Mouse (Mus musculus) heart, postnatal 0 days (tissue): Measurements from ENCODE around the gene Aqp5. TPM values are rescaled to one million over a fixed set of nuclear protein-coding genes. Genes with fewer than 3 reads are reported as not detected.

ENCODE experiments used
- ATAC-seq: fragments of 200-750 bp; cut with Nextera tagmentation; 2 replicates; pipeline ENCODE4 v1.8.0; 2017; ENCODE audit warnings: low read depth, moderate number of reproducible peaks, moderate library complexity; ENCODE audit not compliant: insufficient read depth
- DNase-seq: peaks from one replicate; pipeline ENCODE4 v3.0.0-alpha.2; 2016; ENCODE audit warnings: low spot score
- H3K27ac ChIP-seq: fragments of 300-500 bp; sonication (generic); 2 replicates; pipeline ENCODE4 v1.5.1; 2014; ENCODE audit warnings: low read depth, mild to moderate bottlenecking
- H3K27me3 ChIP-seq: fragments of 300-500 bp; sonication (generic); 2 replicates; pipeline ENCODE4 v1.6.1; 2014; ENCODE audit warnings: low read length, mixed read lengths; ENCODE audit not compliant: control insufficient read depth, insufficient read depth
- H3K36me3 ChIP-seq: fragments of 300-500 bp; sonication (generic); replicated peaks from 2 replicates; pipeline ENCODE4 v1.6.1; 2014; ENCODE audit warnings: low read length, mixed read lengths; ENCODE audit not compliant: control insufficient read depth, insufficient read depth
- H3K4me1 ChIP-seq: fragments of 300-500 bp; sonication (generic); 2 replicates; pipeline ENCODE4 v1.6.1; 2014; ENCODE audit warnings: antibody characterized with exemption; ENCODE audit not compliant: control insufficient read depth, insufficient read depth
- H3K4me2 ChIP-seq: fragments of 300-500 bp; sonication (generic); 2 replicates; pipeline ENCODE4 v1.6.1; 2014; ENCODE audit warnings: low read depth, mild to moderate bottlenecking, low read length, moderate library complexity
- H3K4me3 ChIP-seq: fragments of 300-500 bp; sonication (generic); 2 replicates; pipeline ENCODE4 v1.5.1; 2014; ENCODE audit warnings: low read depth, low read length
- H3K9ac ChIP-seq: fragments of 300-500 bp; sonication (generic); replicated peaks from 2 replicates; pipeline ENCODE4 v1.6.1; 2014; ENCODE audit warnings: low read depth, low read length, mixed read lengths
- H3K9me3 ChIP-seq: fragments of 300-500 bp; sonication (generic); replicated peaks from 2 replicates; pipeline ENCODE4 v1.6.1; 2016; ENCODE audit warnings: low read length; ENCODE audit not compliant: control insufficient read depth
- CTCF ChIP-seq: IDR thresholded peaks from 2 replicates; pipeline ENCODE4 v1.5.1; 2016; ENCODE audit warnings: antibody characterized with exemption, control low read depth, low read depth
- EP300 ChIP-seq: IDR thresholded peaks from 2 replicates; pipeline ENCODE4 v1.6.1; 2016; ENCODE audit warnings: antibody characterized with exemption, low read depth
- WGBS: fragments of 180-500 bp; shearing (Covaris S2); extraction: QIAGEN DNeasy Blood & Tissue Kit; methylation state at CpG from one replicate; pipeline ENCODE4 v1.1.7; 2014; 5-methylcytosine and 5-hydroxymethylcytosine counted together
- polyA plus RNA-seq: library from polyadenylated mRNA; unstranded; fragments of >200 nt; fragmentation: Nextera tagmentation; extraction: Ambion mirVana; gene quantifications from 2 replicates; pipeline ENCODE4 v1.2.1, GENCODE M21; 2015
- total RNA-seq: library from RNA; depleted of rRNA; stranded (reverse); fragments of >200 nt; gene quantifications from 2 replicates; pipeline ENCODE4 v1.2.3, GENCODE M21; 2014; ENCODE audit warnings: low replicate concordance

Aqp5 gene
- total and polyA plus RNA-seq, 2 experiments from 2014 or later, result 0.25 TPM; not detected in 1

DNA sequence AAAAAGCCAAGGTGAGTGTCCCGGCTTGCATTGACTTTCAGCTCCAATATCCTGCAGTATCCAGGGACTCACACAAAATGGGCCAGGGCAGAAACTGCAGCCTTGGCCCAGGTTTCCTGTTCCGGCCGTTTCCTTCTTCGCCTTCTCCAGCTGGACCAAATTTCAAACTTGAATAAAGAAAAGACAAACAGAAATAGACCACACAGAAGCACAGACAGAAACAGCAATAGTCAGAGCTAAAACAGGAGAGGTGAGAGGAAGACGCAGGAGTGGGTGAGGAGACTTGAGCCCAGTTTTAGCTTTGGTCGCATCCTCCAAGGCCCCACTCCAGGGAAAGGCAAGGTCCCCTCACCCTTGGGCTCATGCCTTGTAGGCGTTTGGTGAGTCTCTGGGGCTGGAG, 12.6 kb downstream of the Aqp5 start:
- Histone ChIP-seq H3K4me3 (no peak overlapping the region), H3K27ac (no peak overlapping the region), H3K4me2 (no peak overlapping the region), H3K9me3 (no peaks in the 10 kb centered on the region), H3K9ac (no peak overlapping the region), H3K27me3 (peaks cover 28% of the 10 kb centered on the region), H3K36me3 (no peaks in the 10 kb centered on the region), H3K4me1 (no peaks in the 10 kb centered on the region)
- TF ChIP-seq EP300 (no peak), CTCF (no peak)
- ATAC-seq (no peak), DNase-seq (no peak)
- WGBS, result 67% methylated on average over 7 of the region's 7 CpGs

GRCm38 (mm10) chr15:99605595-99605994, 15.0 kb downstream of the Aqp5 start:
- no peak for TF ChIP-seq EP300
- no peak for TF ChIP-seq CTCF
- ATAC-seq, result no peak
- Histone ChIP-seq H3K4me2 (no peak overlapping the region), H3K27ac (no peak overlapping the region), H3K9me3 (no peaks in the 10 kb centered on the region), H3K9ac (no peak overlapping the region), H3K4me3 (no peak overlapping the region), H3K27me3 (peaks cover 16% of the 10 kb centered on the region), H3K36me3 (no peaks in the 10 kb centered on the region), H3K4me1 (no peaks in the 10 kb centered on the region)
- 66% methylated on average over 3 of the region's 3 CpGs for WGBS
- DNase-seq, result no peak

DNA sequence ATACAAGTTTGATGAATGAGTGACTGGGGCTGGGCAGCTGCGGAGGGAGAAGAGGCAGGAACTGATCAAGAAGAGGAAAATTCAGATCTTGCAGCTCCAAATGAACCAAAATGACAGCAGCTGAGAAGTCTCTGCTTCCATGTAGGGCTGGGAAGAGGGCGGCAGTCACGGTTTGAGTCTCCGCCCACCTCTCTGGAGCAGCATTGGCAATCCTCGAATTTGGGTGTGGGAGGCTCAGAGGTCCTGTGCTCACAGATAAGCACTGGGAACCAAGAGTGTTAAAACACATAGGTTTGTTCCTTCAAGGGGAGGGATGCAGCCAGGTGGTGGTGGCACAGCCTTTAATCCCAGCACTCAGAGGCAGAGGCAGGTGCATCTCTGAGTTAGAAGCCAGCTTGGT, 15.9 kb downstream of the Aqp5 start:
- no peak for ATAC-seq
- 36% methylated on average over 5 of the region's 5 CpGs for WGBS
- Histone ChIP-seq H3K36me3 (no peaks in the 10 kb centered on the region), H3K4me3 (no peak overlapping the region), H3K4me1 (no peaks in the 10 kb centered on the region), H3K27ac (no peak overlapping the region), H3K27me3 (0 out of 2 replicates have a peak, but pooled peaks cover 13% of the 10 kb centered on the region), H3K9me3 (no peaks in the 10 kb centered on the region), H3K9ac (no peak overlapping the region), H3K4me2 (no peak overlapping the region)
- no peak for DNase-seq
- no peak for TF ChIP-seq EP300
- no peak for TF ChIP-seq CTCF

DNA sequence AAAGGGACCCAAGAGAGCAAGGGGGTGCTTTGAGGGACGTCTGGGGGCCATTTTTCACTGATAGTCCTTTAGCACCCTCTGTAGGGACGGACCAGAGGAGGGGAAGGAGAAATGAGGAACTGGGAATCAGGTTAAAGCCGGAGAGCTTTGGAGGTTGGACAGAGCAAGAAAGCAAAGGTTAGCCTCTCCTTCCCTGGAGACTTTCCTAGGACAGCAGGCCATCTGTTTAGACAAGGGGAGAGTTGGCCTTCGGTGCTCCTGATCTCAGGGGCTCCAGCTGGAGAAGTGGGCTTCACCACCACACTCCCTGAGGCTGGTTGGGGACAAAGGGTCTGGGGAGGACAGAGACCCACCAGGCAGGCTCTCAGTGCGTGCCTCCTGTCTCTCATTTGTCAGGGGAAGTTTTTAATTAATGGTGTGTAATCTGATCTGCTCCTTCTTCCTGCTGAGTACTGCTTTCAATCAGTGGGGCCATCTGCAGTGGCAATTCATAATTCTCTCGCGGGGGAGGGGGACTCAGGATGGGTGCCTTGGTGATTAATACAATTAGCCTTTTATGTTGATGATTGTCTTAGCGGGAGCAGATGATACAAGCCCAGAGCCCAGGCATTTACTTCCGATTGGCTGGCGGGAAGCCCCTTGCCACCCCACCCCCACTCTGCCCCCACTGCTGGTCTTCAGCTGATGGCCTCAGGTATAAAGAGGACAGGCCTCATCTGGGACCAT, 17.0 kb downstream of the Aqp5 start:
- 44% methylated on average over 10 of the region's 10 CpGs for WGBS
- Histone ChIP-seq H3K27me3 (0 out of 2 replicates have a peak, but pooled peaks cover 18% of the 10 kb centered on the region), H3K36me3 (no peaks in the 10 kb centered on the region), H3K9ac (no peak overlapping the region), H3K4me3 (no peak overlapping the region), H3K27ac (no peak overlapping the region), H3K4me1 (no peaks in the 10 kb centered on the region), H3K9me3 (peaks cover 2% of the 10 kb centered on the region; the same call in 1 of the 2 replicates), H3K4me2 (no peak overlapping the region)
- no peak for ATAC-seq
- no peak for TF ChIP-seq EP300
- no peak for TF ChIP-seq CTCF
- no peak for DNase-seq

DNA sequence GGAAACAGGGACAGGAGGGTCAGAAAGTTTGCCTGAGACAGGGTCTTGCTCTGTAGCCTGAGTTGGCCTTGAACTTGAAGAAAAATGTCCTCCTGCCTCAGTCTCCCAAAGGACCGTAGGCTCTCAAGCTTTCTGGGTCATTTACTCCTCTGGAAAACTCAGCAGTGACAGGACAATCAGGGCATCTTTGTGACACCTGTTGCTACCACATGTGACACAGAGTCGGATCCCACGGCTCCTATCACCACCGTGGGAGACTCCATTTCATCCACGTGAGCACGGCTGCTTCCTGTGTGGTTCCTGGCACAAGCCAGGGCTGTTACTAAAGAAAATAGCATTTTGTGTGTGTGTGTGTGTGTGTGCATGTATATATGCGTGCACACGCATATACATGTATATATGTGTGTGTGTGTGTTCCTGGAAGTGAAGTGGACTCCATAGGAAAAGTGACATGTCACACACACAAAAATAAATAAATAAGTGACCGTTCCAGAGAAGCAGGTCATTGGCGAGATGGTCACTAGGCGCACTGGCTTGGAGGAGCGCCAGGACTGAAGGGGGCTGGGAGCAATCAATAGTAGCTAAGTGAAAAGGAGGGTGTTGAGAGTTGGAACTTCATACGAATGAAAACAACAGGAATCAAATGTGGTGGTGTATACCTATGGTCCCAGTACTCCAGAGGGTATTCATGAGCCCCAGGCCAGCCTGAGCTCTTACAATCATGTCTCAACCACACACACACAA, 18.0 kb downstream of the Aqp5 start:
- Histone ChIP-seq H3K9me3 (peaks cover 3% of the 10 kb centered on the region; the same call in 1 of the 2 replicates), H3K4me2 (no peak overlapping the region), H3K4me1 (no peaks in the 10 kb centered on the region), H3K4me3 (no peak overlapping the region), H3K36me3 (no peaks in the 10 kb centered on the region), H3K27me3 (peaks cover 22% of the 10 kb centered on the region), H3K9ac (no peak overlapping the region), H3K27ac (no peak overlapping the region)
- no peak for ATAC-seq
- 73% methylated on average over 13 of the region's 13 CpGs for WGBS
- no peak for DNase-seq
- TF ChIP-seq EP300 (no peak), CTCF (no peak)
